Mouse (Mus musculus): ENCODE measurements around the gene Erbb4. TPM values are rescaled to one million over a fixed set of nuclear protein-coding genes. Genes with fewer than 3 reads are reported as not detected.

Gene Erbb4
- total RNA-seq (2023), result not detected

GRCm38 (mm10) chr1:69107485-69108158 is at the start of gene Erbb4:
TSS of gene Erbb4 (minus strand) at chr1:69108059.

Data from CD4-positive naive resting alpha-beta T cell, adult 76 days (primary cell).